Mouse (Mus musculus) forebrain, embryonic 13.5 days (tissue): Measurements from ENCODE around the gene Glis3. TPM values are rescaled to one million over a fixed set of nuclear protein-coding genes. Genes with fewer than 3 reads are reported as not detected.

Experiments used
- ATAC-seq: fragments of 200-750 bp; cut with Nextera tagmentation; 2 replicates; pipeline ENCODE4 v1.8.0; 2017
- H3K27ac ChIP-seq: fragments of 300-500 bp; sonication (generic); 2 replicates; pipeline ENCODE4 v1.5.1; 2015; ENCODE audit warnings: inconsistent platforms, mild to moderate bottlenecking, moderate library complexity
- H3K27me3 ChIP-seq: fragments of 300-500 bp; sonication (generic); 2 replicates; pipeline ENCODE4 v1.6.1; 2015; ENCODE audit warnings: mild to moderate bottlenecking, inconsistent platforms
- H3K36me3 ChIP-seq: fragments of 300-500 bp; sonication (generic); 2 replicates; pipeline ENCODE4 v1.6.1; 2015; ENCODE audit warnings: mild to moderate bottlenecking, inconsistent platforms; ENCODE audit not compliant: poor library complexity, severe bottlenecking
- H3K4me1 ChIP-seq: fragments of 300-500 bp; sonication (generic); 2 replicates; pipeline ENCODE4 v1.6.1; 2015; ENCODE audit warnings: inconsistent platforms
- H3K4me2 ChIP-seq: fragments of 300-500 bp; sonication (generic); 2 replicates; pipeline ENCODE4 v1.6.1; 2015; ENCODE audit warnings: inconsistent platforms, mild to moderate bottlenecking, moderate library complexity
- H3K4me3 ChIP-seq: fragments of 300-500 bp; sonication (generic); 2 replicates; pipeline ENCODE4 v1.5.1; 2015; ENCODE audit warnings: mild to moderate bottlenecking, inconsistent platforms
- H3K9ac ChIP-seq: fragments of 300-500 bp; sonication (generic); 2 replicates; pipeline ENCODE4 v1.6.1; 2015; ENCODE audit warnings: mild to moderate bottlenecking, inconsistent platforms
- H3K9me3 ChIP-seq: fragments of 300-500 bp; sonication (generic); replicated peaks from 2 replicates; pipeline ENCODE4 v1.6.1; 2016; ENCODE audit warnings: inconsistent platforms
- WGBS: fragments of 180-500 bp; shearing (Covaris S2); methylation state at CpG from one replicate; pipeline ENCODE4 v1.1.7; 2015; 5-methylcytosine and 5-hydroxymethylcytosine counted together
- polyA plus RNA-seq: library from polyadenylated mRNA; unstranded; fragments of >200 nt; fragmentation: Nextera tagmentation; extraction: Ambion mirVana; gene quantifications from 2 replicates; pipeline ENCODE4 v1.2.1, GENCODE M21; 2015

The Glis3 gene
- polyA plus RNA-seq, 1 experiment from 2014 or later, result 1.3 TPM

GRCm38 (mm10) chr19:28617736-28618135 lies 62.1 kb downstream of the Glis3 start:
- no peak overlapping the region for H3K27ac ChIP-seq
- 0 out of 2 replicates have a peak, but pooled peaks cover 2% of the 10 kb centered on the region for H3K27me3 ChIP-seq
- no peak for ATAC-seq
- no peaks in the 10 kb centered on the region for H3K4me1 ChIP-seq
- H3K4me3 ChIP-seq, result no peak overlapping the region
- WGBS, result 81% methylated on average over 7 of the region's 7 CpGs
- no peaks in the 10 kb centered on the region for H3K9me3 ChIP-seq
- H3K4me2 ChIP-seq, result no peak overlapping the region
- no peaks in the 10 kb centered on the region for H3K36me3 ChIP-seq
- no peak overlapping the region for H3K9ac ChIP-seq

- Histone ChIP-seq H3K4me2 (no peak overlapping the region), H3K27ac (no peak overlapping the region), H3K9me3 (no peaks in the 10 kb centered on the region), H3K9ac (no peak overlapping the region), H3K4me3 (no peak overlapping the region), H3K27me3 (0 out of 2 replicates have a peak, but pooled peaks cover 2% of the 10 kb centered on the region), H3K36me3 (no peaks in the 10 kb centered on the region), H3K4me1 (no peaks in the 10 kb centered on the region)
- WGBS, result 60% methylated on average over 8 of the region's 8 CpGs
- no peak for ATAC-seq
These were observed 62.7 kb downstream of the Glis3 start for GRCm38 (mm10) chr19:28617191-28617590.

- no peak overlapping the region for H3K9ac ChIP-seq
- H3K4me2 ChIP-seq, result no peak overlapping the region
- no peaks in the 10 kb centered on the region for H3K9me3 ChIP-seq
- no peak overlapping the region for H3K27ac ChIP-seq
- H3K36me3 ChIP-seq, result no peaks in the 10 kb centered on the region
- H3K27me3 ChIP-seq, result 0 out of 2 replicates have a peak, but pooled peaks cover 2% of the 10 kb centered on the region
- ATAC-seq, result no peak
- no peak overlapping the region for H3K4me3 ChIP-seq
- H3K4me1 ChIP-seq, result no peaks in the 10 kb centered on the region
- 46% methylated on average over 1 of the region's 1 CpGs for WGBS
These were observed 63.4 kb downstream of the Glis3 start for GRCm38 (mm10) chr19:28616487-28616886.

GRCm38 (mm10) chr19:28612249-28612648 lies 67.6 kb downstream of the Glis3 start:
- no peak overlapping the region for H3K9ac ChIP-seq
- H3K9me3 ChIP-seq, result no peaks in the 10 kb centered on the region
- ATAC-seq, result no peak
- no peak overlapping the region for H3K27ac ChIP-seq
- WGBS, result 92% methylated on average over 10 of the region's 10 CpGs
- H3K4me2 ChIP-seq, result no peak overlapping the region
- H3K4me1 ChIP-seq, result peaks cover 10% of the 10 kb centered on the region
- no peak overlapping the region for H3K4me3 ChIP-seq
- H3K36me3 ChIP-seq, result no peaks in the 10 kb centered on the region
- no peaks in the 10 kb centered on the region for H3K27me3 ChIP-seq

- H3K4me3 ChIP-seq, result no peak overlapping the region
- no peak overlapping the region for H3K27ac ChIP-seq
- no peak overlapping the region for H3K4me2 ChIP-seq
- ATAC-seq, result no peak
- no peaks in the 10 kb centered on the region for H3K9me3 ChIP-seq
- H3K27me3 ChIP-seq, result no peaks in the 10 kb centered on the region
- 47% methylated on average over 5 of the region's 5 CpGs for WGBS
- peaks cover 10% of the 10 kb centered on the region for H3K4me1 ChIP-seq
- no peaks in the 10 kb centered on the region for H3K36me3 ChIP-seq
- H3K9ac ChIP-seq, result no peak overlapping the region
These were observed 71.1 kb downstream of the Glis3 start for GRCm38 (mm10) chr19:28608747-28609146.

GRCm38 (mm10) chr19:28608277-28608676 lies 71.6 kb downstream of the Glis3 start:
- Histone ChIP-seq H3K4me1 (peaks cover 10% of the 10 kb centered on the region), H3K27me3 (no peaks in the 10 kb centered on the region), H3K4me3 (no peak overlapping the region), H3K36me3 (no peaks in the 10 kb centered on the region), H3K4me2 (no peak overlapping the region), H3K9ac (no peak overlapping the region), H3K9me3 (no peaks in the 10 kb centered on the region), H3K27ac (no peak overlapping the region)
- no peak for ATAC-seq
- 67% methylated on average over 6 of the region's 6 CpGs for WGBS

GRCm38 (mm10) chr19:28600866-28601265 lies 79.0 kb downstream of the Glis3 start:
- no peaks in the 10 kb centered on the region for H3K36me3 ChIP-seq
- no peak overlapping the region for H3K9ac ChIP-seq
- H3K4me1 ChIP-seq, result no peaks in the 10 kb centered on the region
- no peak for ATAC-seq
- no peaks in the 10 kb centered on the region for H3K27me3 ChIP-seq
- H3K27ac ChIP-seq, result no peak overlapping the region
- no peaks in the 10 kb centered on the region for H3K9me3 ChIP-seq
- no peak overlapping the region for H3K4me2 ChIP-seq
- 88% methylated on average over 4 of the region's 4 CpGs for WGBS
- H3K4me3 ChIP-seq, result no peak overlapping the region

- no peak for ATAC-seq
- 75% methylated on average over 4 of the region's 4 CpGs for WGBS
These were observed 85.7 kb downstream of the Glis3 start for GRCm38 (mm10) chr19:28594215-28594614.

GRCm38 (mm10) chr19:28592981-28593380 lies 86.9 kb downstream of the Glis3 start:
- no peak overlapping the region for H3K4me3 ChIP-seq
- no peaks in the 10 kb centered on the region for H3K4me1 ChIP-seq
- H3K36me3 ChIP-seq, result no peaks in the 10 kb centered on the region
- ATAC-seq, result no peak
- H3K27ac ChIP-seq, result no peak overlapping the region
- WGBS, result 87% methylated on average over 13 of the region's 13 CpGs
- no peaks in the 10 kb centered on the region for H3K9me3 ChIP-seq
- no peak overlapping the region for H3K9ac ChIP-seq
- no peak overlapping the region for H3K4me2 ChIP-seq
- H3K27me3 ChIP-seq, result no peaks in the 10 kb centered on the region

More at GRCm38 (mm10) chr19:28594215-28594614, 85.7 kb downstream of the Glis3 start:
- Histone ChIP-seq H3K4me1 (no peaks in the 10 kb centered on the region), H3K27ac (no peak overlapping the region), H3K9ac (no peak overlapping the region), H3K4me3 (no peak overlapping the region), H3K27me3 (no peaks in the 10 kb centered on the region), H3K9me3 (no peaks in the 10 kb centered on the region), H3K36me3 (no peaks in the 10 kb centered on the region), H3K4me2 (no peak overlapping the region)

- Histone ChIP-seq H3K4me3 (no peak overlapping the region), H3K27me3 (no peaks in the 10 kb centered on the region), H3K36me3 (no peaks in the 10 kb centered on the region), H3K9ac (no peak overlapping the region), H3K9me3 (no peaks in the 10 kb centered on the region), H3K4me2 (no peak overlapping the region), H3K4me1 (no peaks in the 10 kb centered on the region), H3K27ac (no peak overlapping the region)
- ATAC-seq, result no peak
- 85% methylated on average over 7 of the region's 7 CpGs for WGBS
These were observed 88.0 kb downstream of the Glis3 start for GRCm38 (mm10) chr19:28591736-28592477.

GRCm38 (mm10) chr19:28580499-28580898 lies 99.4 kb downstream of the Glis3 start:
- H3K4me2 ChIP-seq, result no peak overlapping the region
- peaks cover 56% of the 10 kb centered on the region for H3K27me3 ChIP-seq
- no peaks in the 10 kb centered on the region for H3K9me3 ChIP-seq
- no peak overlapping the region for H3K27ac ChIP-seq
- WGBS, result 61% methylated on average over 8 of the region's 8 CpGs
- H3K4me1 ChIP-seq, result peaks cover 12% of the 10 kb centered on the region
- no peak overlapping the region for H3K4me3 ChIP-seq
- no peak for ATAC-seq
- H3K9ac ChIP-seq, result no peak overlapping the region
- H3K36me3 ChIP-seq, result no peaks in the 10 kb centered on the region

GRCm38 (mm10) chr19:28579724-28580375 lies 100.0 kb downstream of the Glis3 start:
- peak overlapping the region; percentile 9; the same call in 1 of the 2 replicates for H3K4me3 ChIP-seq
- peaks cover 12% of the 10 kb centered on the region for H3K4me1 ChIP-seq
- peaks cover 56% of the 10 kb centered on the region for H3K27me3 ChIP-seq
- H3K36me3 ChIP-seq, result no peaks in the 10 kb centered on the region
- H3K9me3 ChIP-seq, result no peaks in the 10 kb centered on the region
- peak; percentile 74 for ATAC-seq
- H3K4me2 ChIP-seq, result peak overlapping the region; percentile 47
- no peak overlapping the region; the same call in 1 of the 2 replicates for H3K27ac ChIP-seq
- H3K9ac ChIP-seq, result no peak overlapping the region
- WGBS, result 3% methylated on average over 14 of the region's 14 CpGs
